35 mouse cellular contexts compared by ENCODE assay signal in the genomic region with DNA sequence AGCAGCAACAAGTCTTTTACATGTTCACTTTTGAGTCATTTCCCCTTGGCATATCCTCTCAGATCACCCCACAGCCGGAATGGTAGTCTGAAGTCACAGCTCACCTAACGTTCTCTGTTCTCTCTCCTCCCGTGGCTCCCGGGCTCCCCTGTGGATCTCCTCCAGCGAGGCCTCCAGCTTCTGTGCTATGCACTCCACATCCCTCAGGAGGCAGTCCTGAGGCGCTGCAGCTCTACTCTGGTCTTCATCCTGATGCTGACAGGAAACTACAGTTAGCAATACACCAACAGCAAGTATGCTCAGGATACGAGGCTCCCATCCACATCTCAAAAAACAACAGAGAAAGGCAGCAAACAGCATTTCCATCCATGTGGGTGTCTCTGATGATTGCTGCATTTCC. TPM values are rescaled to one million over a fixed set of nuclear protein-coding genes. Genes with fewer than 3 reads are reported as not detected.
DNase-seq lines count a peak whose midpoint lies in the region; ATAC-seq and TF ChIP-seq lines count a peak whose summit lies in the region.
"Had no signal": no experiment of that assay in that cellular context is flagged by ENCODE, and none has a peak within 500 bp of the region (broad histone marks: within the 10 kb centered on the region; RNA-seq: fewer than 3 reads in every experiment).

No protein-coding gene starts in this region.

- H3K27ac ChIP-seq in liver, embryonic 14.5 days = no peak overlapping the region
- H3K27ac ChIP-seq: embryonic facial prominence, embryonic 13.5 days; forebrain, embryonic 12.5 days; hindbrain, embryonic 15.5 days; limb, embryonic 10.5 days; limb, embryonic 15.5 days had no signal

- no peak for TF ChIP-seq EP300 in liver, embryonic 14.5 days (IDR thresholded peaks at IDR 0.05; ENCODE audit: low read depth)

- no peaks in the 10 kb centered on the region for H3K36me3 ChIP-seq in liver, embryonic 14.5 days (replicated peaks; ENCODE audit: control insufficient read depth, insufficient read depth, low read depth)
- H3K36me3 ChIP-seq: limb, embryonic 10.5 days had no signal

- ATAC-seq in liver, embryonic 14.5 days (ENCODE audit: insufficient read depth) = no peak
- 0 out of 2 replicates have a peak, but pooled peaks have one; percentile 42 for ATAC-seq in erythroid progenitor cell, adult 5-6 weeks (replicated peaks; ENCODE audit: low FRiP score, poor library complexity, severe bottlenecking)
- ATAC-seq: inflammation-experienced regulatory T-cells, adult 6 months; midbrain, embryonic 16.5 days; Patski had no signal

- no peaks in the 10 kb centered on the region for H3K9me3 ChIP-seq in liver, embryonic 14.5 days (ENCODE audit: control insufficient read depth, low read length)
- H3K9me3 ChIP-seq: limb, embryonic 10.5 days had no signal

- no peak overlapping the region for H3K4me2 ChIP-seq in liver, embryonic 14.5 days (ENCODE audit: low read depth)
- H3K4me2 ChIP-seq: embryonic facial prominence, embryonic 13.5 days; forebrain, embryonic 12.5 days; heart, embryonic 12.5 days; hindbrain, embryonic 15.5 days; limb, embryonic 15.5 days; midbrain, embryonic 11.5 days had no signal

- H3K4me1 ChIP-seq in liver, embryonic 14.5 days (replicated peaks; ENCODE audit: control insufficient read depth in 2 of 2, insufficient read depth in 2 of 2, low read length in 1 of 2) = no peaks in the 10 kb centered on the region
- H3K4me1 ChIP-seq: embryonic facial prominence, embryonic 13.5 days; forebrain, embryonic 12.5 days; heart, embryonic 12.5 days; hindbrain, embryonic 15.5 days; limb, embryonic 10.5 days; limb, embryonic 15.5 days had no signal

- TF ChIP-seq CTCF in liver, embryonic 14.5 days (IDR thresholded peaks at IDR 0.05; ENCODE audit: low read depth) = 0 out of 2 replicates have a peak, but pooled peaks have one; percentile 12

- no peak overlapping the region for H3K4me3 ChIP-seq in liver, embryonic 14.5 days (ENCODE audit: insufficient read depth in 1 of 2, low read depth in 2 of 2, low read length in 2 of 2)
- H3K4me3 ChIP-seq: embryonic facial prominence, embryonic 13.5 days; erythroblast, embryonic 14.5 days; forebrain, embryonic 12.5 days; heart, embryonic 12.5 days; hindbrain, embryonic 15.5 days; limb, embryonic 10.5 days; limb, embryonic 15.5 days had no signal

- 48% methylated on average over 7 of the region's 7 CpGs for WGBS in liver, embryonic 14.5 days (ENCODE audit: insufficient replicate concordance)

- H3K9ac ChIP-seq in liver, embryonic 14.5 days (replicated peaks) = no peak overlapping the region
- H3K9ac ChIP-seq: embryonic facial prominence, embryonic 13.5 days; forebrain, embryonic 12.5 days; heart, embryonic 12.5 days; hindbrain, embryonic 15.5 days; limb, embryonic 15.5 days had no signal

- no peaks in the 10 kb centered on the region for H3K27me3 ChIP-seq in liver, embryonic 14.5 days (ENCODE audit: control insufficient read depth, insufficient read depth, low read length)
- H3K27me3 ChIP-seq: embryonic facial prominence, embryonic 13.5 days; forebrain, embryonic 12.5 days; heart, embryonic 12.5 days; hindbrain, embryonic 15.5 days; limb, embryonic 15.5 days; Patski had no signal

- no peak for DNase-seq in liver, embryonic 14.5 days (ENCODE audit: low read depth in 3 of 3, low spot score in 3 of 3)
- DNase-seq in liver (no peak), R1 (ENCODE audit: low read depth, low spot score) (peak; percentile 63)
- peak; percentile 7 for DNase-seq in thymus, postnatal 14 days
- DNase-seq in thymus, postnatal 0 days (ENCODE audit: low spot score) = no peak
- DNase-seq in right cerebral cortex, postnatal 4 days = no peak
- DNase-seq in heart, adult 18-20 months = no peak
- DNase-seq: adrenal gland, postnatal 25 days; B cell, adult 2 months; cerebellum, adult 11-12 months; cerebellum, adult 9-11 months; gastrocnemius, postnatal 25 days; heart, adult 11 months; heart, postnatal 10 days; kidney, adult 2 months; kidney, postnatal 4 days; right cerebral cortex, adult 18-20 months had no signal

RNA-seq across cellular contexts. Expression of a gene that starts 14.4 kb away (rescaled TPM):
- polyA plus RNA-seq in liver, embryonic 14.5 days (2012; rRNA removed) = 0.15 and 0.41 TPM in 2 replicates
- 0.96 and 1.2 TPM in 2 replicates for polyA plus RNA-seq in liver, embryonic 14.5 days (2014; fragmentation: Nextera tagmentation; extraction: Ambion mirVana)
- 17.3 and 22.1 TPM in 2 replicates for polyA plus RNA-seq in thymus, postnatal 0 days (2015; fragmentation: Nextera tagmentation; extraction: Ambion mirVana)
- total RNA-seq in erythroid progenitor cell, adult 5-6 weeks (2015; ENCODE audit: low replicate concordance) = not detected in 2 replicates
- not detected in 2 replicates for total RNA-seq in erythroid progenitor cell, adult 5-6 weeks (2017; ENCODE audit: low replicate concordance)
- under 1 TPM in 1 of 2 experiments, not detected in 1; 0.59 TPM for total RNA-seq in heart, adult 18-20 months (2021)
- total RNA-seq: megakaryocyte, adult 5-6 weeks; MEL had no signal
- polyA plus RNA-seq: erythroblast, embryonic 14.5 days had no signal

RNA-seq across cellular contexts. Expression of a gene that starts 21.3 kb away (rescaled TPM):
- polyA plus RNA-seq in liver, embryonic 14.5 days (2012; rRNA removed) = 5.0 and 6.5 TPM in 2 replicates
- polyA plus RNA-seq in liver, embryonic 14.5 days (2014; fragmentation: Nextera tagmentation; extraction: Ambion mirVana) = 14.4 and 15.5 TPM in 2 replicates
- polyA plus RNA-seq in thymus, postnatal 0 days (2015; fragmentation: Nextera tagmentation; extraction: Ambion mirVana) = 41.9 and 43.8 TPM in 2 replicates
- total RNA-seq in erythroid progenitor cell, adult 5-6 weeks (2015; ENCODE audit: low replicate concordance) = 10.9 and 23.4 TPM in 2 replicates
- total RNA-seq in erythroid progenitor cell, adult 5-6 weeks (2017; ENCODE audit: low replicate concordance) = 5.3 and 17.2 TPM in 2 replicates
- 10 to 100 TPM; 11.4 to 12.6 TPM for total RNA-seq in heart, adult 18-20 months (2021)

RNA-seq across cellular contexts. Expression of a gene that starts 21.7 kb away (rescaled TPM):
- polyA plus RNA-seq in liver, embryonic 14.5 days (2012; rRNA removed) = 0.04 and 0.06 TPM in 2 replicates
- 0.15 TPM in 2 replicates for polyA plus RNA-seq in liver, embryonic 14.5 days (2014; fragmentation: Nextera tagmentation; extraction: Ambion mirVana)
- 0.41 and 0.46 TPM in 2 replicates for polyA plus RNA-seq in thymus, postnatal 0 days (2015; fragmentation: Nextera tagmentation; extraction: Ambion mirVana)
- total RNA-seq in erythroid progenitor cell, adult 5-6 weeks (2015; ENCODE audit: low replicate concordance) = 3.4 TPM in 1 of 2 replicates, not detected in the other
- total RNA-seq in erythroid progenitor cell, adult 5-6 weeks (2017; ENCODE audit: low replicate concordance) = not detected in 2 replicates
- not detected for total RNA-seq in heart, adult 18-20 months (2021)
- total RNA-seq: gastrocnemius, postnatal 25 days; heart, postnatal 10 days; left cerebral cortex, postnatal 10 days; megakaryocyte, adult 5-6 weeks; MEL; neutrophil, adult 5-6 weeks had no signal
- polyA plus RNA-seq: embryonic facial prominence, embryonic 13.5 days; erythroblast, embryonic 14.5 days; forebrain, embryonic 12.5 days; heart, embryonic 12.5 days; inflammation-experienced regulatory T-cells, adult 6 months; limb, embryonic 10.5 days; midbrain, embryonic 11.5 days; neural tube, embryonic 11.5 days; stomach, embryonic 14.5 days had no signal

Comparison
In these comparisons a context has a peak if more than half of its experiments do, and no peak if none do; other contexts are left out.
1. DNase-seq: peak in thymus, postnatal 14 days (single experiment) and R1 (single experiment); none in liver, embryonic 14.5 days (0 of 3), liver (single experiment), thymus, postnatal 0 days (single experiment), right cerebral cortex, postnatal 4 days (single experiment) and heart, adult 18-20 months (0 of 2).